Mouse (Mus musculus): ENCODE measurements around the gene Bag6. TPM values are rescaled to one million over a fixed set of nuclear protein-coding genes. Genes with fewer than 3 reads are reported as not detected.
"Not testable (repeated sequence)": the region's sequence is repeated elsewhere in the genome, so short reads cannot be mapped to it uniquely, and the experiment has no call there.

Gene Bag6
- polyA plus RNA-seq, 1 experiment, result 194 TPM

DNA sequence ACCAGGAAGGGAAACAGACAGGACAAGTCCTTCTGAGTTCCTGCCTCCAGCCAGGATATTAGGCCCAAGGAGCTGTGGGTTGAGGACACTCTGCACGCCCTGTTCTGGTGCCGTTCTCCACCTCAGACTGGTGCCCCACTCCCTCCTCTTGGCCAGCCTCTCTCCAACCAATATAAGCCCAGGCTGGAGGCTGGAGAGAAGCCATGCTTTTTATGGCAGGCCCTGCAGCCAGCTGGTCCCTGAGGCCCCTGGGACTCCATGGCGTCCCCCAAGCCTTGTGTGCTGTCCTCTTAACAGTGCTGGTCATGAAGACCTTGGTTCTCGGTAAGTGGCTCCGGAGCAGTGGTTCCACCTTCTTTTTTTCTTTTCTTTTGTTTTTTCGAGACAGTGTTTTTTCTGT lies 26.9 kb upstream of the Bag6 start, which contains the start of gene Ly6g5c:
TSS of gene Ly6g5c (plus strand) at position 183 of the 400 bp plus-strand sequence.
- peaks cover 2% of the 10 kb centered on the region; the same call in 1 of the 2 replicates for H3K4me1 ChIP-seq (ENCODE audit: control insufficient read depth, insufficient read depth, low read length)
- no peak for TF ChIP-seq POLR2A (IDR thresholded peaks at IDR 0.05; ENCODE audit: extremely low read depth, insufficient read depth, low read length)
- TF ChIP-seq CTCF (IDR thresholded peaks at IDR 0.05; ENCODE audit: extremely low read depth, insufficient read depth, low read length), result no peak
- H3K4me3 ChIP-seq (ENCODE audit: insufficient read depth, low read length), result no peak within 1 kb of the TSS
- no peak within 1 kb of the TSS for H3K27ac ChIP-seq (ENCODE audit: insufficient read depth, low read length)

GRCm38 (mm10) chr17:35111774-35112173 lies 23.2 kb upstream of the Bag6 start:
- H3K27ac ChIP-seq (ENCODE audit: insufficient read depth, low read length), result no peak overlapping the region
- H3K4me3 ChIP-seq (ENCODE audit: insufficient read depth, low read length), result no peak overlapping the region
- TF ChIP-seq CTCF (IDR thresholded peaks at IDR 0.05; ENCODE audit: extremely low read depth, insufficient read depth, low read length) (no peak), POLR2A (IDR thresholded peaks at IDR 0.05; ENCODE audit: extremely low read depth, insufficient read depth, low read length) (no peak)
- H3K4me1 ChIP-seq (ENCODE audit: control insufficient read depth, insufficient read depth, low read length), result no peaks in the 10 kb centered on the region

DNA sequence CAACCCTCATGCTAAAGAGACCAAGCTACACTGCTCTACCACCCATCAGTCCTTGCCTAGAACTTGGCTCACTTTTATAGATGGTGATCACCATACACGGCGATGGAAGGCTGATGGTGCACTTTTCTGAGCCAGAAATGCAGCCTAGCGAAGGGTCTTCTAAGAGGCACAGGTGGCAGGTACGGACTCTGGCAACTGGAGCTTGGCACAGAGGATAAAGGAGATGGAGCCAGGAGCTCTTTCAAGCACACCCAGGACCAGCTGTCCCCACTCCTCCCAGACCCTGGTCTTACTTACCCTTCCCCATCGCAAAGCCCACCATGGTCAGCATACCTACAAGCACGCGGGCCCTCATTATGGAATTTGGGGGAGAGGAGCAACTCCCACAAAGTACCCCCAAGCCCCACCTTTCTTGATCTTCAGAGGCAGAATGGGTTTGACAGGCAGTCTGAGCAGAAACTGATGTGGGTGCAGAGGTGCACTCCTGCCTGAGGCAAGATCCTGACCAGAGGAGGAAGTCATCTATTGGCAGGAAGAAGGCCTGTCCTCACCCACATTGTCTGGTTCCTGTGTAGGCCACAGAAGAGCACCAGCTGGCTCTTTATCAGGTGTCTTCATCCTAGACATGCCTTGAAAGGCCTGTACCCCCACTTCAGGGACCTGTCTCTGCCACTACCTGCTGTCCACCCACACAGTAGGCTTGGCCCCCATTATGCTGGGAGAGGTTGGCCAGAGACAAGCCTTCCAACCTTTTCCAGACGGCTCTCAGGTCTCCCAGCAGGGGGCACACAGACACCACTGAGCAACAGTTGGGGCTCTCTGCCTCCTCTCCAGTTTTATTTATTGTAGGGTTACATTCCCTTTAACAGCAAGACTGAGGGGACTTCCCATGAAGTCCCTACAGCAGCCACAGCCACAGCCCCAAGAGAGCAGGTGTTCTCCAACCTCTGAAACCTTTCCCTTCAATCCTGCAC lies 19.6 kb upstream of the Bag6 start, which contains the start of gene Ly6g5b:
TSS of gene Ly6g5b (minus strand) at position 383 of the 974 bp plus-strand sequence.
- Histone ChIP-seq H3K4me3 (ENCODE audit: insufficient read depth, low read length) (no peak within 1 kb of the TSS), H3K4me1 (ENCODE audit: control insufficient read depth, insufficient read depth, low read length) (no peaks in the 10 kb centered on the region), H3K27ac (ENCODE audit: insufficient read depth, low read length) (no peak within 1 kb of the TSS)
- TF ChIP-seq POLR2A (IDR thresholded peaks at IDR 0.05; ENCODE audit: extremely low read depth, insufficient read depth, low read length) (no peak), CTCF (IDR thresholded peaks at IDR 0.05; ENCODE audit: extremely low read depth, insufficient read depth, low read length) (0 out of 2 replicates have a peak, but pooled peaks have one; percentile 18)

DNA sequence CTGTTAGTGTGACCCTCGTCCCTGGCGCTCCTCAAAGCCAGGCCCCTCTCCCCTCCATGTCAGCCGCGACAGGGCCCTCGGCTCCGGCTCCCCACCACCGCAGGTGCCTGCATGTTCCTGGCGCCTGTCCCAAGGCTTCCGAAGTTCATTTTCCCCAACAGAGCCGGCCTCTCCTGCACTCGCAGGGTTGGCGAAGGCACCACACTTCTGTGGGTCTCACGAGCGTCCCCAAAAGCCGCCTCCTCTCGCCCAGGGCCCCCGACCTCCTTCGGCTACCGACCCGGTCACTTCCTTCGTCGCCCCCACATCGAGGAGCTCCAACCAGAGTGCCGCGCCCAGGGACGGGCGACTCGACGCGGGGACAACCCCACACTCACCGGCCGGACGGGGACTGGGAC lies 14.2 kb upstream of the Bag6 start:
- H3K4me1 ChIP-seq (ENCODE audit: control insufficient read depth, insufficient read depth, low read length), result peaks cover 2% of the 10 kb centered on the region; the same call in 1 of the 2 replicates
- peak overlapping the region; percentile 79 for H3K4me3 ChIP-seq (ENCODE audit: insufficient read depth, low read length)
- H3K27ac ChIP-seq (ENCODE audit: insufficient read depth, low read length), result 0 out of 2 replicates have a peak overlapping the region, but pooled peaks have one; percentile 4
- TF ChIP-seq POLR2A (IDR thresholded peaks at IDR 0.05; ENCODE audit: extremely low read depth, insufficient read depth, low read length) (no peak), CTCF (IDR thresholded peaks at IDR 0.05; ENCODE audit: extremely low read depth, insufficient read depth, low read length) (no peak)

DNA sequence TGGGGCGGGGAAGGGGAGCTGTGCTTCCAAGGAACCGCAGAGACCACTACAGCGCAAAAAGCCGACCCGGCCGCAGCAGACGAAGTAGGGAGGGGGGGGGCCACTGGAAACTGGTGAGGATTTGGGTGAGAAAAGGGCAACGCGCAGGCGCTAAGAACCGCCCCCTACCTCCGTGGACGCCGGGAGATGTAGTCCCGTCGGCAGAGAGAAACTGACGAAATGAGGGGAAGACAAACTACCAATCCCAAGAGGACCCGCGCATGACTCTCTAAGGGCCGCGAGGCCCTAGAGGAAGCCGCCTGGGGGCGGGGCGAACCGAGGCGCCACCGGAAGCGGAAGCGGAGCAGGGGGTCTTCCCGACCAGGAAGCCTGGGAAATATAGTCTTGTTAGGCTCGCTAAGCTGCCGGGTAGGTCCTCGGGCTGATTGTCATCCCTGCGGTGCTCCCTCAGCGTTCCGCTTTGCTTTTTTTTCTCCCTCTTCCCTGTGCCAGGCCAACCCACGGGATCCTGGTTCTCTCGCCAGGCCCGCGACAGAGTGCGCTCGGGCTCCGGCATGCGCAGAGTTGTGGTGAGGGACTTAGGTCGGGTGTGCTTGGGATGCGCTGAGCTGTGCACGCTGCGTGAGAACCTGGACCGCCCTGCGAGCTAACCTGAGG lies 13.7 kb upstream of the Bag6 start, which contains the start of gene Gpank1:
TSS of gene Gpank1 (plus strand) at position 313 of the 657 bp plus-strand sequence.
- Histone ChIP-seq H3K4me3 (ENCODE audit: insufficient read depth, low read length) (peak within 1 kb of the TSS; percentile 79), H3K27ac (ENCODE audit: insufficient read depth, low read length) (peak within 1 kb of the TSS; percentile 43), H3K4me1 (ENCODE audit: control insufficient read depth, insufficient read depth, low read length) (peaks cover 2% of the 10 kb centered on the region; the same call in 1 of the 2 replicates)
- TF ChIP-seq POLR2A (IDR thresholded peaks at IDR 0.05; ENCODE audit: extremely low read depth, insufficient read depth, low read length) (peak; percentile 80), CTCF (IDR thresholded peaks at IDR 0.05; ENCODE audit: extremely low read depth, insufficient read depth, low read length) (no peak)

GRCm38 (mm10) chr17:35121871-35122303 lies 13.1 kb upstream of the Bag6 start, which contains the start of gene Csnk2b:
TSS of gene Csnk2b (minus strand) at chr17:35122053.
- Histone ChIP-seq H3K27ac (ENCODE audit: insufficient read depth, low read length) (peak within 1 kb of the TSS; percentile 43), H3K4me1 (ENCODE audit: control insufficient read depth, insufficient read depth, low read length) (peaks cover 2% of the 10 kb centered on the region; the same call in 1 of the 2 replicates), H3K4me3 (ENCODE audit: insufficient read depth, low read length) (peak within 1 kb of the TSS; percentile 79)
- peak; percentile 29; the same call in 1 of the 2 replicates for TF ChIP-seq POLR2A (IDR thresholded peaks at IDR 0.05; ENCODE audit: extremely low read depth, insufficient read depth, low read length)
- TF ChIP-seq CTCF (IDR thresholded peaks at IDR 0.05; ENCODE audit: extremely low read depth, insufficient read depth, low read length), result peak; percentile 39

GRCm38 (mm10) chr17:35123287-35123686 lies 11.7 kb upstream of the Bag6 start:
- not testable (repeated sequence) for H3K4me1 ChIP-seq (ENCODE audit: control insufficient read depth, insufficient read depth, low read length); H3K27ac ChIP-seq (ENCODE audit: insufficient read depth, low read length); H3K4me3 ChIP-seq (ENCODE audit: insufficient read depth, low read length)

DNA sequence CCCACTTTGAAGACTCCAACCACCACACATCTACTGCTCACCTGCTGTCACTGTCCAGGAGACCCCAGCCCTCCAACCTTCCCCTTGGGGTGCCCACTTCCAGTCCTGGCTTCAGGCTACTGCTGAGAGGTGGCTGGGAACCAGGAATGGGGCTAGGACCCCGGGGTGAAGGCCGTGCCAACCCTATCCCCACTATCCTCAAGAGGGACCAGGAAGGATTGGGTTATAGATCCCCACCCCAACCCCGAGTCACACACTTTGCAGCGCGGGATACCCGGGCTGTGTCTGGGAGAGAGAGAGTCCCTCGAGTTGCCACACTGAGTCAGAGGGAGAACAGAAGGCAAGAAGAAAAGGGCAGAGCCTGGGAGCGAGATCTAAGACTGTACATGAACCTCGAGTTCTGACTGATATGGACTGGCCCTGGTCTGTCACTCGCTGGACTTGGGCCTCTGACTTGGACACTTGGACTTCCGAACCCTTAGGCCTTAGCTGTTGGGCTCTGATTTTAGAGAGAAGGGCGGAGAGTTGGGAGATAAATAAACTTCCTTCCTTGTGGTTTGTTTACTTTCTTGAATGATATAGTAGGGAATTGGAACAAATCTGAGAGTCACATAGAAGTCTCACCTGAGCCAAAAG lies 10.6 kb upstream of the Bag6 start:
- not testable (repeated sequence) for H3K4me1 ChIP-seq (ENCODE audit: control insufficient read depth, insufficient read depth, low read length); H3K27ac ChIP-seq (ENCODE audit: insufficient read depth, low read length); H3K4me3 ChIP-seq (ENCODE audit: insufficient read depth, low read length)

DNA sequence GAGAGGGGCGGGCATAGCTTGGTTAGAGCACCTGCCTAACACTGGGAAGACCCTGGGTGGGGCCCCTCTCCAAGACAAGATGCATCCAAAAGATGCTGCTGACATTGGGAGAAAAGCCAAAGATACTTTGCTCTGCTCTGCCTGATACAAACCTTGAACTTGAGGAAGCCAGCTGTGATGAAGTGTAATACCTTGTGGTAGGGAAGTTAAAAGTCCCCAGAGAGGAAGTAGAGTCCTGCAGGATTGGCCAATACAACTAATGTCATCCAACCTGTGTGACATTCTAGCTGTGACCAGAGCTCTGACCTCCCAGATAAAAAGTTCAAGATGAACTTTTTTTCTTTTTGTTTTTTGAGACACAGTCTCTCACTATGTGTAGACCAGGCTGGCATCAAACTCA lies 9.9 kb upstream of the Bag6 start:
- Histone ChIP-seq H3K4me3 (ENCODE audit: insufficient read depth, low read length) (peak overlapping the region; percentile 69; the same call in 1 of the 2 replicates), H3K4me1 (ENCODE audit: control insufficient read depth, insufficient read depth, low read length) (peaks cover 3% of the 10 kb centered on the region; the same call in 1 of the 2 replicates), H3K27ac (ENCODE audit: insufficient read depth, low read length) (0 out of 2 replicates have a peak overlapping the region, but pooled peaks have one; percentile 15)
- TF ChIP-seq CTCF (IDR thresholded peaks at IDR 0.05; ENCODE audit: extremely low read depth, insufficient read depth, low read length) (no peak), POLR2A (IDR thresholded peaks at IDR 0.05; ENCODE audit: extremely low read depth, insufficient read depth, low read length) (no peak)

All from cortical plate, adult 2 months (tissue).